Mouse (Mus musculus) adrenal gland (tissue): ENCODE data around the gene Xpo5.

Source experiments
- intact Hi-C: fragments of 180-260 bp; cut with DNase I; formaldehyde crosslinking; loops from one replicate; pipeline ENCODE4 v1.15.1; 2025
- microRNA-seq, 2 experiments: library from miRNA; unstranded; fragments of <30 nt; microRNA quantifications; one replicate each; pipeline ENCODE4; 2019

Xpo5 gene

GRCm38 (mm10) chr17:46278011-46278765 lies 75.6 kb downstream of the Xpo5 start:
- intact Hi-C loops, result no loop called here

- intact Hi-C loops, result no loop called here
Measured at GRCm38 (mm10) chr17:46282483-46283123, 80.0 kb downstream of the Xpo5 start, which contains the start of gene Tjap1. TSS of gene Tjap1 (minus strand) at chr17:46283026.

- intact Hi-C loops, result no loop called here
Measured at GRCm38 (mm10) chr17:46283140-46283539, 80.6 kb downstream of the Xpo5 start.

GRCm38 (mm10) chr17:46283911-46284310 lies 81.3 kb downstream of the Xpo5 start:
- intact Hi-C loops, result no loop called here

GRCm38 (mm10) chr17:46284653-46285052 lies 82.1 kb downstream of the Xpo5 start:
- intact Hi-C loops, result no loop called here

- intact Hi-C loops, result no loop called here
Measured at GRCm38 (mm10) chr17:46285407-46285806, 82.8 kb downstream of the Xpo5 start.

GRCm38 (mm10) chr17:46287678-46288095 lies 85.1 kb downstream of the Xpo5 start:
- intact Hi-C loops, result no loop called here

Small RNA genes lying within 50 kb of the gene (microRNA-seq; reads per million reads assigned to microRNA genes)
- 0.12 to 0.23 reads per million in 2 experiments for gene Mir693
